Mouse (Mus musculus) heart, embryonic 12.5 days (tissue): ENCODE measurements around the gene Hnrnph3. TPM values are rescaled to one million over a fixed set of nuclear protein-coding genes. Genes with fewer than 3 reads are reported as not detected.

Experiments used
- ATAC-seq: fragments of 200-750 bp; cut with Nextera tagmentation; 2 replicates; pipeline ENCODE4 v1.8.0; 2017; ENCODE audit warnings: moderate TSS enrichment, moderate library complexity; ENCODE audit not compliant: insufficient number of reproducible peaks, low FRiP score
- H3K27ac ChIP-seq: fragments of 300-500 bp; sonication (generic); 2 replicates; pipeline ENCODE4 v1.5.1; 2016; ENCODE audit warnings: mild to moderate bottlenecking, moderate library complexity; ENCODE audit not compliant: poor library complexity, severe bottlenecking
- H3K27me3 ChIP-seq: fragments of 300-500 bp; sonication (generic); replicated peaks from 2 replicates; pipeline ENCODE4 v1.6.1; 2016; ENCODE audit warnings: mild to moderate bottlenecking, moderate library complexity
- H3K36me3 ChIP-seq: fragments of 300-500 bp; sonication (generic); 2 replicates; pipeline ENCODE4 v1.6.1; 2016; ENCODE audit warnings: mild to moderate bottlenecking, moderate library complexity
- H3K4me1 ChIP-seq: fragments of 300-500 bp; sonication (generic); replicated peaks from 2 replicates; pipeline ENCODE4 v1.6.1; 2016; ENCODE audit warnings: mild to moderate bottlenecking
- H3K4me2 ChIP-seq: fragments of 300-500 bp; sonication (generic); 2 replicates; pipeline ENCODE4 v1.6.1; 2016; ENCODE audit warnings: mild to moderate bottlenecking, moderate library complexity
- H3K4me3 ChIP-seq: fragments of 300-500 bp; sonication (generic); 2 replicates; pipeline ENCODE4 v1.5.1; 2016; ENCODE audit warnings: mild to moderate bottlenecking
- H3K9ac ChIP-seq: fragments of 300-500 bp; sonication (generic); 2 replicates; pipeline ENCODE4 v1.6.1; 2016; ENCODE audit warnings: mild to moderate bottlenecking, moderate library complexity
- H3K9me3 ChIP-seq: fragments of 300-500 bp; sonication (generic); replicated peaks from 2 replicates; pipeline ENCODE4 v1.6.1; 2016; ENCODE audit warnings: mild to moderate bottlenecking, moderate library complexity
- WGBS: fragments of 180-500 bp; shearing (Covaris S2); methylation state at CpG from one replicate; pipeline ENCODE4 v1.1.7; 2016; 5-methylcytosine and 5-hydroxymethylcytosine counted together
- polyA plus RNA-seq: library from polyadenylated mRNA; unstranded; fragments of >200 nt; fragmentation: Nextera tagmentation; extraction: Ambion mirVana; gene quantifications from 2 replicates; pipeline ENCODE4 v1.2.1, GENCODE M21; 2016

Hnrnph3 gene
- polyA plus RNA-seq, 1 experiment from 2014 or later: 70.7 TPM

DNA sequence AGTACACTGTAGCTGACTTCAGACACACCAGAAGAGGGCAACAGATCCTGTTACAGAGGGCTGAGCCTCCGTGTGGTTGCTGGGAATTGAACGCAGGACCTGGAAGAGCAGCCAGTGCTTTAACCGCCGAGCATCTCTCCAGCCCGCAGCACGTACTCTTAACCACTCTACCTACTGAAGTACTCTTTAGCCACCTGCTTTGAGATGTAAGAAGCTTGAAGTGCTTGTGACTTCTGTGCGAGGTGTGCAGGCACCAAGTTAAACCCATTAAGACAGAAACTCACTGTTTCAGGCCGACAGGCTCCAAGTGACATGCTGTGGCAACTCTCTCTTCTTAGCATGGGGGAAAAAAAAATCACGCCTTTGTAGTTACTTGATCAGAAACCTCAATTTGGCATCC lies 9.8 kb downstream of the Hnrnph3 start:
- Histone ChIP-seq H3K9me3 (no peaks in the 10 kb centered on the region), H3K27ac (no peak overlapping the region), H3K4me3 (no peak overlapping the region), H3K4me2 (no peak overlapping the region), H3K9ac (no peak overlapping the region), H3K4me1 (no peaks in the 10 kb centered on the region), H3K36me3 (peaks cover 74% of the 10 kb centered on the region), H3K27me3 (no peaks in the 10 kb centered on the region)
- WGBS: 85% methylated on average over 9 of the region's 9 CpGs
- ATAC-seq: no peak

DNA sequence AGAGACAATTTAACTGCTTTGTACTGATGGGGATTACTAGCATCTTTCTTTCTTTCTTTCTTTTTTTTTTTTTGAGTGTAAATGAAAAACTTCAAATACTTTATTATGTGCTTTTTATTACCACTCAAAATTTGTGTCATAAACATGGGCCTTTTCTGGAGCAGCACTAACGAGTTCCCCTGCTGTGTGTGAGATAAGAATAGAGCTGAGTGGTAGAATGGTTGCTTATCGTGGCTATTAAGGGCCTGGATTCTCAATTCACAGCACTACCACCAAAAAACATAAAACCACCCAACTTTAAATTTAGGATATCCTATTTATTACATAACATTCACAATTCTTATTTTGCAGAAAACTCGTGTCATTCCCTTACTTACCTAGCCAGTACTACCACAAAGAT lies 10.5 kb downstream of the Hnrnph3 start:
- no peaks in the 10 kb centered on the region for H3K4me1 ChIP-seq
- no peak overlapping the region for H3K27ac ChIP-seq
- H3K9ac ChIP-seq: no peak overlapping the region
- ATAC-seq: no peak
- peaks cover 75% of the 10 kb centered on the region for H3K36me3 ChIP-seq
- H3K27me3 ChIP-seq: no peaks in the 10 kb centered on the region
- WGBS: 57% methylated on average over 3 of the region's 3 CpGs
- no peaks in the 10 kb centered on the region for H3K9me3 ChIP-seq
- no peak overlapping the region for H3K4me3 ChIP-seq
- H3K4me2 ChIP-seq: no peak overlapping the region

DNA sequence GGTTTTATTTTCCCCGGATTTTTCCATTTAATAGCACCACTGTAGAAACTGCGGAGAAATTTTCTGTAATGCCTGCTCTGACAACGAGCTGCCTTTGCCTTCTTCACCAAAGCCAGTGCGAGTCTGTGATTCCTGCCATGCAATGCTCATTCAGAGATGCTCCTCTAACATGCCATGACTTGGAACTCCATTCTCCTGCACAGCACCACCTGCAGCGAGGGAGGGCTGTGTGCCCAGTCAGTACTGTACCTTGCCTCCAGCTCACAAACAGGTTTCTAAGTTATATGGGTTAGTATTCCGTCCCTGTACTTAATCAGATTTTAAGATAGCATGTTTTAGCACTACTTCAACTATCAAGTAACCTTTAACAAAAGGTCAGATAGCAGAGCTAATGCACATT lies 12.5 kb downstream of the Hnrnph3 start:
- Histone ChIP-seq H3K9me3 (no peaks in the 10 kb centered on the region), H3K4me2 (no peak overlapping the region), H3K4me3 (no peak overlapping the region), H3K36me3 (peaks cover 79% of the 10 kb centered on the region), H3K27me3 (no peaks in the 10 kb centered on the region), H3K9ac (no peak overlapping the region), H3K4me1 (no peaks in the 10 kb centered on the region), H3K27ac (no peak overlapping the region)
- 89% methylated on average over 6 of the region's 6 CpGs for WGBS
- no peak for ATAC-seq

DNA sequence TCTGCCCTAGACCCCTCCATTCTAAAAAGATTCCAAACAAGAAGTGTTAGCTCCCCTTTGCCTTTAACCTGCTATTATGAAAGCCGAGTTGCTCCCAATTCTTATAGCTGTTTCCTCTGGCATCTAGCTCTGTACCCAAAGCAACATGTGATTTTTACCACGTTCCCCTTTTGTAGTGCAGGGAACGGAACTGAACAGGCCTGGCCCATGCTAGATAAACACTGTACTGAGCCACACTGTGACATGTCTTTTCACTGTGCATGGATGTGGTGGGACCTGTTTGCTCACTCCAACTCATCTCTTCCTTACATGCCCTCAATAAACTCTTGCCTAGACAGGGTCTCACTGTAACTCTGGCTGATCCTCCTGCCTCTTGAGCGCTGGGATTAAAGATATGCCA lies 13.7 kb downstream of the Hnrnph3 start:
- H3K27ac ChIP-seq: no peak overlapping the region
- H3K9ac ChIP-seq: no peak overlapping the region
- no peaks in the 10 kb centered on the region for H3K9me3 ChIP-seq
- peaks cover 78% of the 10 kb centered on the region for H3K36me3 ChIP-seq
- H3K4me2 ChIP-seq: no peak overlapping the region
- no peaks in the 10 kb centered on the region for H3K27me3 ChIP-seq
- WGBS: 80% methylated on average over 4 of the region's 4 CpGs
- no peak for ATAC-seq
- no peak overlapping the region for H3K4me3 ChIP-seq
- H3K4me1 ChIP-seq: no peaks in the 10 kb centered on the region

DNA sequence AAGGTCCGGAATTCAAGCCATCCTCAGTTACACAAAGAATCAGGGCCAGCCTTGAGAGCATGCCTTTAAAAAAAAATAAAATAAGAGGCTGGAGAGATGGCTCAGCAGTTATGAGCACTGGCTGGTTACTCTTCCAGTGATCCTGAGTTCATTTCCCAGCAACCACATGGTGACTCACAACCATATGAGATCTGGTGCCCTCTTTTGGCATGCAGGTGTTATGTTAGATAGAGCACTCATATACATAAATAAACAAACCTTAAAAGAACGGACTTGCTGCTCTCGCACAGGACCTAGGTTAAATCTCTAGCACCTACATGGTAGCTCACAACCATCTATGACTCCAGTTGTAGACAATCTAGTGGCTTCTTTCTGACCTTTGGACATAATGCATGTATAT lies 15.8 kb downstream of the Hnrnph3 start:
- Histone ChIP-seq H3K36me3 (peaks cover 87% of the 10 kb centered on the region), H3K4me2 (no peak overlapping the region), H3K27me3 (no peaks in the 10 kb centered on the region), H3K4me1 (no peaks in the 10 kb centered on the region), H3K9ac (no peak overlapping the region), H3K4me3 (no peak overlapping the region), H3K9me3 (no peaks in the 10 kb centered on the region), H3K27ac (no peak overlapping the region)
- 75% methylated on average over 3 of the region's 3 CpGs for WGBS
- ATAC-seq: no peak

DNA sequence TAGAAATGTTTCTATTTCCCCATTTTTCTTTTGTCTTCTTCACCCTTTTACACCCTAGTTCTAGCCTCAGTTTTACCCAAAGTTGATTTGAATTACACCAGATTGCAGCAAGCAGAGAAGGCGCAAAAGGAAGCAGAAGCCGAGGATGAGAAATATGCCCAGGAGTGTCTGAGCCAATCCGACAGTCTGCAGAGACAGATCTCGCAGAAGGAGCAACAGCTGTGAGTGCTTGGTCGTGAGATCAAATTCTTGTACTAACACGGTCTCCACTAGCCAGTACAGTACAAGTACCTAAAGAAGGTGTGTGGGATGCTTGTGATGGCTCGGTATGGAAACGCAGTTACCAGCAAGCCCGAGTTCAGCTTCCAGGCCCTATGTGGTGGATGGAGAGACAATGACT lies 19.5 kb downstream of the Hnrnph3 start:
- no peak overlapping the region for H3K27ac ChIP-seq
- ATAC-seq: no peak
- no peak overlapping the region for H3K4me2 ChIP-seq
- H3K9ac ChIP-seq: no peak overlapping the region
- no peaks in the 10 kb centered on the region for H3K9me3 ChIP-seq
- H3K4me1 ChIP-seq: no peaks in the 10 kb centered on the region
- H3K27me3 ChIP-seq: no peaks in the 10 kb centered on the region
- H3K4me3 ChIP-seq: no peak overlapping the region
- WGBS: 90% methylated on average over 9 of the region's 9 CpGs
- H3K36me3 ChIP-seq: peaks cover 86% of the 10 kb centered on the region

DNA sequence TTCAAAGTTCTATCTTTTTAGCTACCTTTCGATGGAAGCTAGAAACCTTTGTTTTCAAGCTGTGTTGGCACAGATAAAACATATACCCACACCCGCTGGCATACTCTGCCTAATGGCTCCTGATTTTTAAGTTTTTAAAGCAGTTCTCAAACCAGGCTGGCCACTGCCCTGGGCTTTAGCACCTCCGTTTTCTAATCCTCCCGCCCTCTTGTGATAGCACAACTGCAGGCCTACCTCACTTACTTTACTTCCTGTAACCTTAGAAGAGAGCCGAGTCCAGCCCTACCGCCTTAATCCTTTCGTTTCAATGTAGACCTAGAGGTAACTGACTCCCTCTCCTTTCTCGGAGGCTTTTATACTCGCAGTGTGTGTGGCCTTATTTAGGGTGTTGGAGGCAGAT lies 20.8 kb downstream of the Hnrnph3 start:
- WGBS: 68% methylated on average over 9 of the region's 9 CpGs

DNA sequence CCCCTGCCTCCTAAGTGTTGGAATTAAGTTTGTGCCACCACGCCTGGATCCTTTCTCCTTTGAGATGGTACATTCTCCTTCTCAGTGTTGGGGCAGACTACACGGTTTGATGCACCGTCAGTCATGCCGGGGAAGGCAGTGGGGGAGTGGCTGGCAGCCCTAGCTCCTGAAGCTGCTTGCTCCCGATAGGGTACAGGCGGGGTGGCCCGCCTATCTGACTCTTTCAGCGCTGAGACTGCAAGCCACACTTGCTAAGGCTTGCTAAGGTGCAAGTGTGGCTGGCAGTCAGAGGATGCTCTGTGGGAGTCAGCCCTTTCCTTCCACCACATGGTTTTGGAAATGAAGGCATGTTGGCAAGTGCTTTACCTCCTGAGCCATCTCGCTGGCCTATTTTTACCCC lies 23.4 kb downstream of the Hnrnph3 start:
- ATAC-seq: no peak
- H3K27ac ChIP-seq: no peak overlapping the region
- peaks cover 90% of the 10 kb centered on the region for H3K36me3 ChIP-seq
- H3K4me3 ChIP-seq: no peak overlapping the region
- no peaks in the 10 kb centered on the region for H3K4me1 ChIP-seq
- no peaks in the 10 kb centered on the region for H3K9me3 ChIP-seq
- H3K9ac ChIP-seq: no peak overlapping the region
- WGBS: 68% methylated on average over 9 of the region's 9 CpGs
- H3K27me3 ChIP-seq: no peaks in the 10 kb centered on the region
- H3K4me2 ChIP-seq: no peak overlapping the region

More for the DNA sequence above, 20.8 kb downstream of the Hnrnph3 start:
- no peak overlapping the region for H3K4me3 ChIP-seq
- no peaks in the 10 kb centered on the region for H3K27me3 ChIP-seq
- peaks cover 89% of the 10 kb centered on the region for H3K36me3 ChIP-seq
- H3K4me1 ChIP-seq: no peaks in the 10 kb centered on the region
- H3K9ac ChIP-seq: no peak overlapping the region
- no peak for ATAC-seq
- H3K9me3 ChIP-seq: no peaks in the 10 kb centered on the region
- H3K4me2 ChIP-seq: no peak overlapping the region
- no peak overlapping the region for H3K27ac ChIP-seq

DNA sequence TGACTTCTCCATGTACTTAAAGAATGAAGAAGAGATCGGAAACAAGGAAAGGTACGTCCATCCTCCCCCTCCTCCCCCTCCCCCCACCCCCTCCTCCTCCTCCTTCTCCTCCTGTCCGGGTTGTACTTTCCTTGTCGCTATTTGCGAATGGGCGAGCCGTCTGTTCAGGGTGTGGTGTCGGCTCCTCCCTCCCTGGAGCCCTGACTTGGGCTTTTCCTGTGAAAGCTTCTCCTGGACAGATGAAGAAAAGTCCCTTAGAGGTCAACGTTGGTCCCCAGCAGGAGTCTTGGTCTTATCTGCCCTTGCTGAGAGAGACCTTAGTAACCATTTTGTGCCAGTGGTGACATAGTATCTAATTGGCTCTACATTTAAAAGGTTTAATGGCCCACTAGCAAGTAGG lies 30.0 kb downstream of the Hnrnph3 start:
- Histone ChIP-seq H3K9me3 (no peaks in the 10 kb centered on the region), H3K4me3 (no peak overlapping the region), H3K9ac (no peak overlapping the region), H3K4me2 (no peak overlapping the region), H3K36me3 (peaks cover 94% of the 10 kb centered on the region), H3K27ac (no peak overlapping the region), H3K4me1 (no peaks in the 10 kb centered on the region), H3K27me3 (no peaks in the 10 kb centered on the region)
- WGBS: 70% methylated on average over 4 of the region's 9 CpGs
- ATAC-seq: no peak

DNA sequence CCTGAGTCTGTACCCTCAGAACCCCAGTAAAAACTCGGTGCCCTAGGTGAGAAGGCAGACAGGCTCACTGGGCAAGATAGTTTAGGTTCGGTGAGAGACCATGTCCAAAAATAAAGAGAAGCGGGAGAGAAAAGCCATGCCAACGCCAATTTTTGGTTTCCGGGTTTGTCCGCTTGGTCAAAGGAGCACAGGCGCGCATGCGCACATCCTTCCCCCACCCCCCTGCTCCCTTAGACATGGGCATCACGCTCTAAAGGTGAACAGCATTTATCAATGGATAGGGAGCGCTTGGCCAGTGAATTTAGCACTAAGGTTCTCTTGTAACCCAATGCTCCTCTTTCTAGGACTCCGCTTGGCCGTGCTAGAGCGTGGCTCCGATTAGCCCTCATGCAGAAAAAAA lies 33.4 kb downstream of the Hnrnph3 start:
- Histone ChIP-seq H3K4me2 (no peak overlapping the region), H3K4me1 (no peaks in the 10 kb centered on the region), H3K4me3 (no peak overlapping the region), H3K36me3 (peaks cover 87% of the 10 kb centered on the region), H3K27ac (no peak overlapping the region), H3K9me3 (no peaks in the 10 kb centered on the region), H3K9ac (no peak overlapping the region), H3K27me3 (no peaks in the 10 kb centered on the region)
- ATAC-seq: no peak
- 91% methylated on average over 15 of the region's 15 CpGs for WGBS

DNA sequence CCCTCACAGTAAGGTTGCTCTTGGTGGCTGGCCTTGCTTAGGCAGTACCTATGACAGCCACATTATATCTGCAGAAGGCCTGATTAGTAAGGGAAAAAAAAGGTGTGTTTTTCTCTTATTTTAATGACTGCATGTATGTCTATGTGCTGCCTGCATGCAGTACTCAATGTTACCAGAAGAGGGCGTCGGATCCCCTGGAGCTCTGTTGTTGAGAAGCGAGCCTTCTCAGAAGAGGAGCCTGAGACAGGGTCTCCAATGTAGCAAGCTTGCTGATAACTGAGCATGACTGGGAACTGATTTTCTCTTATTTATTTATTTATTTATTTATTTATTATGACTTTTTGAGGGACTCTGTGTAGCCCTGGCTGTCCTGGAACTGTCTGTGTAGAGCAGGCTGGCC lies 36.7 kb downstream of the Hnrnph3 start:
- WGBS: 27% methylated on average over 3 of the region's 3 CpGs
- peaks cover 84% of the 10 kb centered on the region for H3K36me3 ChIP-seq

DNA sequence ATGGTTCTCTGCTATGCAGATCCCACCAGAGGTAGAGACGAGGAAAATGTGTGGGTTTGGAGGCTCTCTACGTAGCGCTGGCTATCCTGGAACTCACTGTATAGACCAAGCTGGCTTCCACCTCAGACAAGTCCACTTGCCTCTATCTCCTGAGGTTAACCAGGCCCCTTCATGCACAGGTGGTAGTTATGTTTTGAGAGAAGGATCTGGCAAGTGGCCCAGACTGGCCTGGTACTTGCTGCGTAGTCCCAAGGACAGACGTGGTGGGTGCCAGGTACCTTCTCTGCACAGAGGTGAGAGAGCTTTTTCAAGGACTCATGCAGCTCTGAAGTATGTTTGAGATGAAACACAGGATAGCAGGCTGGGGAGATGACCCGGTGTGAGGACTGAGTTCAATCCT lies 39.5 kb downstream of the Hnrnph3 start:
- 0 out of 2 replicates have a peak overlapping the region, but pooled peaks have one; percentile 20 for H3K9ac ChIP-seq
- ATAC-seq: no peak
- H3K36me3 ChIP-seq: peaks cover 58% of the 10 kb centered on the region
- no peak overlapping the region for H3K4me3 ChIP-seq
- H3K27ac ChIP-seq: no peak overlapping the region
- peaks cover 10% of the 10 kb centered on the region; the same call in 1 of the 2 replicates for H3K4me1 ChIP-seq
- WGBS: 69% methylated on average over 6 of the region's 6 CpGs
- no peak overlapping the region for H3K4me2 ChIP-seq
- H3K9me3 ChIP-seq: no peaks in the 10 kb centered on the region
- no peaks in the 10 kb centered on the region for H3K27me3 ChIP-seq

More for the DNA sequence above, 36.7 kb downstream of the Hnrnph3 start:
- Histone ChIP-seq H3K4me1 (0 out of 2 replicates have a peak, but pooled peaks cover 6% of the 10 kb centered on the region), H3K27me3 (no peaks in the 10 kb centered on the region), H3K27ac (no peak overlapping the region), H3K9ac (no peak overlapping the region), H3K4me2 (no peak overlapping the region), H3K4me3 (no peak overlapping the region), H3K9me3 (no peaks in the 10 kb centered on the region)
- no peak for ATAC-seq
